Mouse (Mus musculus): ENCODE data around the gene Nmt2.

Gene Nmt2

GRCm38 (mm10) chr2:3283602-3284472 is at the start of gene Nmt2:
Gene Nmt2 (plus strand): TSS chr2:3284212.
- Histone ChIP-seq H3K36me3 (ENCODE audit: control insufficient read depth, insufficient read depth, low read length, poor library complexity, severe bottlenecking) (no peaks in the 10 kb centered on the region), H3K27me3 (ENCODE audit: control insufficient read depth, insufficient read depth, low read length, poor library complexity, severe bottlenecking) (no peaks in the 10 kb centered on the region)
- peak; percentile 100 for DNase-seq (ENCODE audit: low read depth, low spot score)

DNA sequence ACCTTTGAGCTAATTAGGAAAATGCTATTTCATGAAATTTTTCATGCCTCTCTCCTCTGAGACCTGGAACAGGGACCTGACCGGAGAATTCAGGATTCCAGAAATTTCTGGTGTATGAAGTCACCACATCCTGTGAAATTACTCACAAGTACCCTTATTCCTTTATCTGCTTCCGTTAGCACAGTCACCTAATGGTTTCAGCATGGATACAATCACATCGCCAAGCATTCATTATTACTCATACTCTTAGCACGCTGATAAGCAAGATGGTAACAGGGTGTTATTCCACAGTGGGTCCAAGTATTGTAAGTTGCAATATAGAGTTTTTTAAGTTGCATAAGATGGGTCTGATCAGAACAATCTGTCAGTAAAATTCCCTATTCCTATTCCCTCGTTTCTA is 44.8 kb upstream of the Nmt2 start:
- no peaks in the 10 kb centered on the region for H3K36me3 ChIP-seq (ENCODE audit: control insufficient read depth, insufficient read depth, low read length, poor library complexity, severe bottlenecking)
- no peaks in the 10 kb centered on the region for H3K27me3 ChIP-seq (ENCODE audit: control insufficient read depth, insufficient read depth, low read length, poor library complexity, severe bottlenecking)
- DNase-seq (ENCODE audit: low read depth, low spot score) = no peak

DNA sequence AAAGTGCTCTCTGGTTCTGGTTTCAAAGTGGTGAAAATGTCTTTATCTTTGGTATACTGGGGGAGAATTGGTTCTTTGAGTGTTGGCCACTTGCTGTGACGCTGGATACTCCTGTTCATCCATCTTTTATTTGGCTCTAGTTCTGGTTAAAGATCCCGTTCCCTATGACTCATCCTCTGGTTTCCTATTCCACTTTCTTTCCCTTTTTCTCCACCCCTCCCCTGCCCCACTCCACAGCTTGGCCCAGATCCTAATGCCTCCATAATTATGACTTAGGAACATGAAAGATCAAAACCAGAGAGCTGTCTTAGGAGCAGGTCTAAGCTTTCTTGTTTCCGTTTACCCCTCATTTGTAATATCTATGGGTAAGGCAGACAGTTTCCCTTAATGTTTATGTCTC is 39.8 kb upstream of the Nmt2 start:
- no peaks in the 10 kb centered on the region for H3K36me3 ChIP-seq (ENCODE audit: control insufficient read depth, insufficient read depth, low read length, poor library complexity, severe bottlenecking)
- DNase-seq (ENCODE audit: low read depth, low spot score) = no peak
- no peaks in the 10 kb centered on the region for H3K27me3 ChIP-seq (ENCODE audit: control insufficient read depth, insufficient read depth, low read length, poor library complexity, severe bottlenecking)

- DNase-seq (ENCODE audit: low read depth, low spot score) = no peak
- Histone ChIP-seq H3K27me3 (ENCODE audit: control insufficient read depth, insufficient read depth, low read length, poor library complexity, severe bottlenecking) (no peaks in the 10 kb centered on the region), H3K36me3 (ENCODE audit: control insufficient read depth, insufficient read depth, low read length, poor library complexity, severe bottlenecking) (no peaks in the 10 kb centered on the region)
Observed at GRCm38 (mm10) chr2:3251309-3251708, 32.7 kb upstream of the Nmt2 start.

- Histone ChIP-seq H3K36me3 (ENCODE audit: control insufficient read depth, insufficient read depth, low read length, poor library complexity, severe bottlenecking) (no peaks in the 10 kb centered on the region), H3K27me3 (ENCODE audit: control insufficient read depth, insufficient read depth, low read length, poor library complexity, severe bottlenecking) (no peaks in the 10 kb centered on the region)
- DNase-seq (ENCODE audit: low read depth, low spot score) = no peak
Observed at GRCm38 (mm10) chr2:3266466-3266865, 17.5 kb upstream of the Nmt2 start.

GRCm38 (mm10) chr2:3267879-3268278 is 16.1 kb upstream of the Nmt2 start:
- no peak for DNase-seq (ENCODE audit: low read depth, low spot score)
- Histone ChIP-seq H3K27me3 (ENCODE audit: control insufficient read depth, insufficient read depth, low read length, poor library complexity, severe bottlenecking) (no peaks in the 10 kb centered on the region), H3K36me3 (ENCODE audit: control insufficient read depth, insufficient read depth, low read length, poor library complexity, severe bottlenecking) (no peaks in the 10 kb centered on the region)

DNA sequence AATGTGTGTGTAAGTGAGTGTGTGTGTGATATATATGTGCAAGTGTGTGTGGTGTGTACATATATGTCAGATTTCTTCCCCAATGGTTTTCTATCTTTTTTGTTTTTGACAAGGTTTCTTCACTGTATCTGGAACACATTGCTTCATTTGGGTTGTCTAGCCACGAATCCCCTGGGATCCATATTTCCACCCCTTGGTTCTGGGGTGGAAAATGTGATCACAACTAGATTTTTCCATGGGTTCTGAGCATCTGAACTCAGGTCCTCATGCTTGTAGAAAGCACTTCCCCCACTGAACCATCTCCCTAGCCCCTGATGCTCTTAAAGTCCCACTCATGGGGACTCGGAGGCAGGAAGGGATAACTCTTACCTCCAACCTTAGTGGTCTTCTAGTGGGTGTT is 10.7 kb upstream of the Nmt2 start:
- no peak for DNase-seq (ENCODE audit: low read depth, low spot score)
- Histone ChIP-seq H3K27me3 (ENCODE audit: control insufficient read depth, insufficient read depth, low read length, poor library complexity, severe bottlenecking) (no peaks in the 10 kb centered on the region), H3K36me3 (ENCODE audit: control insufficient read depth, insufficient read depth, low read length, poor library complexity, severe bottlenecking) (no peaks in the 10 kb centered on the region)

DNA sequence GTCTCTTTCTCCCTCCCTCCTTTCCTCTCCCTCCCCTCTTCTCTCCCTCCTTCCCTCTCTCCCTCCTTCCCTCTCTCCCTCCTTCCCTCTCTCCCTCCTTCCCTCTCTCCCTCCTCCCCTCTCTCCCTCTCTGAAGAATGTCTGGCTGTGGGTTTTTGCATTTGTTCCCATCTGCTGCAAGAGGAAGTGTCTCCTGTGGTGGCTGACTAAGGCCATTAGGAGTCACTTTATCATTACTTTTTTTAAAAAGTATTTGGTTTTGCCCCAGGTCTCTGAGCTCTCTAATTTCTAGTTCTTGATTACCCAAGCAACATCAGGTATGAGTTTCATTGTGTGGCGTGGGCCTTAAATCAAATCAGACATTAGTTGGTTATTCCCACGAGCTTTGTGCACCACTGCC is 7.9 kb upstream of the Nmt2 start:
- no peak for DNase-seq (ENCODE audit: low read depth, low spot score)
- Histone ChIP-seq H3K36me3 (ENCODE audit: control insufficient read depth, insufficient read depth, low read length, poor library complexity, severe bottlenecking) (no peaks in the 10 kb centered on the region), H3K27me3 (ENCODE audit: control insufficient read depth, insufficient read depth, low read length, poor library complexity, severe bottlenecking) (no peaks in the 10 kb centered on the region)

DNA sequence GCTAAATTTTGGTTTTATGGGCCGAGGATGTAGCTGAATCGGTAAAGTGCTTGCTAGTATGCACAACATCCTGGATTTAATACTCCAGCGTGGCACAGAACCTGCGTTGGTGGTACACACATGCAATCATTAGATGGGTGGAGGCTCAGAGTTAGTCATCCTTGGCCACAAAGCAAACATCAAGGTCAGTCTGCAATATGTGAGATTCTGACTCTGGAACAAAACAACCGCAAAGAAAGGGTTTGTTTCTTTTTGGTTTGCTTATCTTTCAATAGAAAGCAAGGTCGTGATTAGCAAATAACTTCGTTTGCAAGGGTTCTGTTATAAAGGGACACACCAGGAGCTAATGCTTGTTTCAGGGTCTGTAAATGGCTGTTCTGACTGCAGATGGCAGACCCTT is 6.5 kb upstream of the Nmt2 start:
- no peak for DNase-seq (ENCODE audit: low read depth, low spot score)
- Histone ChIP-seq H3K27me3 (ENCODE audit: control insufficient read depth, insufficient read depth, low read length, poor library complexity, severe bottlenecking) (no peaks in the 10 kb centered on the region), H3K36me3 (ENCODE audit: control insufficient read depth, insufficient read depth, low read length, poor library complexity, severe bottlenecking) (no peaks in the 10 kb centered on the region)

GRCm38 (mm10) chr2:3281311-3281710 is 2.7 kb upstream of the Nmt2 start:
- no peak for DNase-seq (ENCODE audit: low read depth, low spot score)
- Histone ChIP-seq H3K36me3 (ENCODE audit: control insufficient read depth, insufficient read depth, low read length, poor library complexity, severe bottlenecking) (no peaks in the 10 kb centered on the region), H3K27me3 (ENCODE audit: control insufficient read depth, insufficient read depth, low read length, poor library complexity, severe bottlenecking) (no peaks in the 10 kb centered on the region)

DNA sequence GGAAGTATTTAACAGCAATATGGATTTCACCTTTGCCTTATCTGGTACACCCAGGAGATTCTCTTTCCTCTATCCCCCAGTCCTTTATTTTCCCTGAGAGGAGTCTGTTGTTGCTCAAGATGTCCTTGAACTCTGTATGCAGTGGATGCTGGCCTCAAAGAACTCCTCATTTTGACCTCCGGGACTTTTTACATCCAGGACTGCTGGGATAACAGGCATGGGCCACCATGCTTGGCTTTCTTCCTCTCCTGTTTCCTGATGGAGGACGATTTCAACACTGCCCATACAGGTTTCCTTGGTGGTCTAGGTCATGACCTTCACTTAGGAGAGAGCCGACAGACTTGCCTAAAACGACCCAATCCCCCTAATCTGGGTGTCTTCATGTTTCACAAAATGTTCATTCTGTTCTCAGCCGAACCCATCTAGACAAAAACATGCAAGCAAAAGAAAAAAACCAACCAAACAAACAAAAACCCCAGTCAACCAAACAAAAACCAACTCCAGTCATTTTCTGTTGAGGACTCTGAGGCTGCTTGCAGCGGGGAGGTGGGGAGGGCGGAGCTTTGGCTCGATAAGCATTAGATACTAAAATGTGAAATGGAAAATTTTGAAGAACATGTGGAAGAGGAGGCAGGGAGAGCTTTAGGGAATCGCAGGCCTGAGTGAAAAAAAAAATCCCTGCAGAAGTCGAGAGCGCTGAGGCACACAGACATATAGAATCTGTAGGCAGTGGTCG is 978 bp upstream of the Nmt2 start:
- no peaks in the 10 kb centered on the region for H3K36me3 ChIP-seq (ENCODE audit: control insufficient read depth, insufficient read depth, low read length, poor library complexity, severe bottlenecking)
- DNase-seq (ENCODE audit: low read depth, low spot score) = no peak

GRCm38 (mm10) chr2:3284473-3285180 is 615 bp downstream of the Nmt2 start:
- Histone ChIP-seq H3K36me3 (ENCODE audit: control insufficient read depth, insufficient read depth, low read length, poor library complexity, severe bottlenecking) (no peaks in the 10 kb centered on the region), H3K27me3 (ENCODE audit: control insufficient read depth, insufficient read depth, low read length, poor library complexity, severe bottlenecking) (no peaks in the 10 kb centered on the region)
- peak; percentile 67 for DNase-seq (ENCODE audit: low read depth, low spot score)

More for the DNA sequence above, 978 bp upstream of the Nmt2 start:
- no peaks in the 10 kb centered on the region for H3K27me3 ChIP-seq (ENCODE audit: control insufficient read depth, insufficient read depth, low read length, poor library complexity, severe bottlenecking)

DNA sequence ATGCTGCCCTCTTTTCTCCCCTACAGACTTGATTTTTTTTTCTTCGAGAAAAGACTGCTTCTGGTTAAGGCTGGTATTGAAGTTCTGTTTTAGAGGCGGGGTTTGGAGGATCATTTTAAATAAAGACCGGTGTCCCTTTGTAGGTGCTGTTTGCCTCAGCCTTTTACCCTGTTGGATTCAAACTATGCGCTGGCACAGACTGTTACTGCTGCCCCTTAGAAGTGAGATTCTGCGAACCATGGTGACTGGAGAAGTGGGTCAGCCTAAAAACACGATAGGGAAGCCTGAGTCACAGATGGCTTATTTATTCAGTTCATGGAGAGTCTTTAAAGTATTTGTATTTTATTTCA is 1.1 kb downstream of the Nmt2 start:
- no peaks in the 10 kb centered on the region for H3K27me3 ChIP-seq (ENCODE audit: control insufficient read depth, insufficient read depth, low read length, poor library complexity, severe bottlenecking)
- H3K36me3 ChIP-seq (ENCODE audit: control insufficient read depth, insufficient read depth, low read length, poor library complexity, severe bottlenecking) = no peaks in the 10 kb centered on the region
- peak; percentile 47 for DNase-seq (ENCODE audit: low read depth, low spot score)

DNA sequence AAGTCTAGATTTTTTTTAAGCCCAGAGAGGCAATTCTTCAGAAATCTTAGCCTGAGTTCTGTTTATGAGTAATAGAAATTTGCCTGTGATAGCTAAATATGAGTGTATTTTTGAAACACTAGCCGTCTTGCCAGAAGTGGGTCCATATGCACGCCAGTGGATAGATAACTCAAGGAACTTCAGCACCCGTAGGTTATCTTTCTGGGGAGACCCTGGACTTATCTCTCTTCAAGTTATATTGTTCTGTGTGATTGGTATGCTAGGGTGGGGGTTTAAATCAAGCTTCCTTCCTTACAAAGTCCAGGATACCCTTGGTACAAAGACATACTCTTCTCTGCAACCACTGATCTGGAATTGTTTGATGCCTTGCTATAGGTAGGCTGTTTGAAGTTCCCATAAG is 1.7 kb downstream of the Nmt2 start:
- no peaks in the 10 kb centered on the region for H3K27me3 ChIP-seq (ENCODE audit: control insufficient read depth, insufficient read depth, low read length, poor library complexity, severe bottlenecking)
- DNase-seq (ENCODE audit: low read depth, low spot score) = no peak
- no peaks in the 10 kb centered on the region for H3K36me3 ChIP-seq (ENCODE audit: control insufficient read depth, insufficient read depth, low read length, poor library complexity, severe bottlenecking)

GRCm38 (mm10) chr2:3286243-3286642 is 2.2 kb downstream of the Nmt2 start:
- Histone ChIP-seq H3K27me3 (ENCODE audit: control insufficient read depth, insufficient read depth, low read length, poor library complexity, severe bottlenecking) (no peaks in the 10 kb centered on the region), H3K36me3 (ENCODE audit: control insufficient read depth, insufficient read depth, low read length, poor library complexity, severe bottlenecking) (no peaks in the 10 kb centered on the region)
- no peak for DNase-seq (ENCODE audit: low read depth, low spot score)
